ENCODE assay signal across 9 mouse cellular contexts in genomic region chrX:12007832-12008540, GRCm38 (mm10).
DNase-seq lines count a peak whose midpoint lies in the region; ATAC-seq and TF ChIP-seq lines count a peak whose summit lies in the region.
"Had no signal": no experiment of that assay in that cellular context is flagged by ENCODE, and none has a peak within 500 bp of the region (broad histone marks: within the 10 kb centered on the region; RNA-seq: fewer than 3 reads in every experiment).

No protein-coding gene starts in this region.

- no peak for TF ChIP-seq POLR2A in MEL (IDR thresholded peaks at IDR 0.05; ENCODE audit: control insufficient read depth in 1 of 2, insufficient read depth in 1 of 2, low read depth in 1 of 2, low read length in 2 of 2, poor library complexity in 1 of 2)

- H3K9ac ChIP-seq in heart, embryonic 16.5 days (ENCODE audit: low read length) = no peak overlapping the region; the same call in 1 of the 2 replicates
- peak overlapping the region; percentile 72 for H3K9ac ChIP-seq in MEL (ENCODE audit: control insufficient read depth, low read depth, low read length, poor library complexity, severe bottlenecking)
- H3K9ac ChIP-seq in forebrain, postnatal 0 days = no peak overlapping the region
- no peak overlapping the region for H3K9ac ChIP-seq in liver, embryonic 16.5 days (ENCODE audit: low read depth, low read length)

- no peak for TF ChIP-seq EP300 in MEL (IDR thresholded peaks at IDR 0.05; ENCODE audit: low read depth in 1 of 2, low read length in 2 of 2)

- TF ChIP-seq RAD21 in MEL (IDR thresholded peaks at IDR 0.05; ENCODE audit: low read depth, low read length) = no peak

- peaks cover 29% of the 10 kb centered on the region for H3K27me3 ChIP-seq in heart, embryonic 16.5 days (ENCODE audit: control insufficient read depth, insufficient read depth, low read length)
- H3K27me3 ChIP-seq in heart, embryonic 10.5 days (ENCODE audit: insufficient read depth, poor library complexity, severe bottlenecking) = peaks cover 70% of the 10 kb centered on the region
- no peaks in the 10 kb centered on the region for H3K27me3 ChIP-seq in MEL (ENCODE audit: control insufficient read depth in 1 of 2, insufficient read depth in 2 of 2, low read length in 2 of 2)
- H3K27me3 ChIP-seq in forebrain, postnatal 0 days (ENCODE audit: insufficient read depth, low read length) = no peaks in the 10 kb centered on the region
- peaks cover 22% of the 10 kb centered on the region for H3K27me3 ChIP-seq in liver, embryonic 16.5 days (ENCODE audit: control insufficient read depth, insufficient read depth, low read depth, low read length)

- no peak overlapping the region for H3K4me3 ChIP-seq in heart, embryonic 16.5 days (ENCODE audit: low read length)
- H3K4me3 ChIP-seq in heart, embryonic 10.5 days = no peak overlapping the region
- no peak overlapping the region; a peak in 1 of 4 replicates for H3K4me3 ChIP-seq in MEL (ENCODE audit: control insufficient read depth in 1 of 2, insufficient read depth in 1 of 2, low read depth in 2 of 2, low read length in 2 of 2)
- peak overlapping the region; percentile 40; the same call in 1 of the 2 replicates for H3K4me3 ChIP-seq in forebrain, postnatal 0 days (ENCODE audit: low read depth, low read length)
- H3K4me3 ChIP-seq in liver, embryonic 16.5 days (ENCODE audit: low read depth, low read length) = no peak overlapping the region

- H3K27ac ChIP-seq in heart, embryonic 16.5 days (ENCODE audit: low read length) = no peak overlapping the region
- H3K27ac ChIP-seq in heart, embryonic 10.5 days = no peak overlapping the region; the same call in 1 of the 2 replicates
- peak overlapping the region; percentile 73 for H3K27ac ChIP-seq in MEL (ENCODE audit: control insufficient read depth, low read depth, low read length)
- H3K27ac ChIP-seq in forebrain, postnatal 0 days (ENCODE audit: low read depth, low read length) = no peak overlapping the region
- peak overlapping the region; percentile 77; the same call in 1 of the 2 replicates for H3K27ac ChIP-seq in liver, embryonic 16.5 days (ENCODE audit: low read length)
- H3K27ac ChIP-seq: macrophage had no signal

- 31% methylated on average over 11 of the region's 11 CpGs for WGBS in heart, embryonic 16.5 days
- WGBS in heart, embryonic 10.5 days = 8% methylated on average over 11 of the region's 11 CpGs
- 11% methylated on average over 11 of the region's 11 CpGs for WGBS in forebrain, postnatal 0 days
- 20% methylated on average over 11 of the region's 11 CpGs for WGBS in liver, embryonic 16.5 days (ENCODE audit: insufficient replicate concordance)

- H3K9me3 ChIP-seq in heart, embryonic 16.5 days (replicated peaks; ENCODE audit: control insufficient read depth, low read length) = no peaks in the 10 kb centered on the region
- H3K9me3 ChIP-seq in heart, embryonic 10.5 days = no peaks in the 10 kb centered on the region
- H3K9me3 ChIP-seq in MEL (replicated peaks; ENCODE audit: insufficient read depth, low read length) = no peaks in the 10 kb centered on the region
- H3K9me3 ChIP-seq in forebrain, postnatal 0 days (ENCODE audit: low read length) = no peaks in the 10 kb centered on the region
- H3K9me3 ChIP-seq in liver, embryonic 16.5 days (replicated peaks; ENCODE audit: control insufficient read depth, low read length) = no peaks in the 10 kb centered on the region

- H3K79me2 ChIP-seq in MEL (ENCODE audit: control insufficient read depth, insufficient read depth, low read length, poor library complexity) = peaks cover 10% of the 10 kb centered on the region; the same call in 1 of the 2 replicates

- ATAC-seq in heart, embryonic 16.5 days (replicated peaks; ENCODE audit: extremely low read depth, insufficient read depth, low FRiP score) = no peak
- ATAC-seq in forebrain, postnatal 0 days = no peak
- no peak for ATAC-seq in liver, embryonic 16.5 days (ENCODE audit: low read depth)

- no peak for DNase-seq in heart, embryonic 10.5 days (ENCODE audit: low spot score)
- peak; percentile 54 for DNase-seq in MEL (ENCODE audit: low read depth, low spot score)
- peak; percentile 12 for DNase-seq in forebrain, postnatal 0 days
- DNase-seq in thymus, postnatal 36 days = no peak
- no peak for DNase-seq in layer of hippocampus, postnatal 36 days
- no peak for DNase-seq in gastrocnemius, adult 18-20 months (ENCODE audit: low spot score)

- H3K4me2 ChIP-seq in heart, embryonic 16.5 days (ENCODE audit: low read depth, low read length) = peak overlapping the region; percentile 68; the same call in 1 of the 2 replicates
- peak overlapping the region; percentile 72 for H3K4me2 ChIP-seq in forebrain, postnatal 0 days (ENCODE audit: low read depth)
- H3K4me2 ChIP-seq in liver, embryonic 16.5 days (ENCODE audit: low read depth, low read length) = peak overlapping the region; percentile 81

- peaks cover 20% of the 10 kb centered on the region for H3K4me1 ChIP-seq in heart, embryonic 16.5 days (ENCODE audit: control insufficient read depth, insufficient read depth, low read length)
- peaks cover 38% of the 10 kb centered on the region for H3K4me1 ChIP-seq in heart, embryonic 10.5 days
- peaks cover 10 to 18% of the 10 kb centered on the region in 2 experiments for H3K4me1 ChIP-seq in MEL (ENCODE audit: control insufficient read depth in 1 of 2, insufficient read depth in 2 of 2, low read length in 2 of 2)
- no peaks in the 10 kb centered on the region for H3K4me1 ChIP-seq in forebrain, postnatal 0 days (ENCODE audit: insufficient read depth)
- peaks cover 33% of the 10 kb centered on the region for H3K4me1 ChIP-seq in liver, embryonic 16.5 days (ENCODE audit: control insufficient read depth, low read depth, low read length)

- no peaks in the 10 kb centered on the region for H3K36me3 ChIP-seq in heart, embryonic 16.5 days (ENCODE audit: control insufficient read depth, insufficient read depth)
- no peaks in the 10 kb centered on the region for H3K36me3 ChIP-seq in heart, embryonic 10.5 days
- H3K36me3 ChIP-seq in MEL (ENCODE audit: control insufficient read depth in 1 of 2, insufficient read depth in 2 of 2, low read length in 2 of 2) = peaks cover 0 to 14% of the 10 kb centered on the region in 2 experiments; a peak in 2 of 4 replicates
- no peaks in the 10 kb centered on the region for H3K36me3 ChIP-seq in forebrain, postnatal 0 days (ENCODE audit: insufficient read depth)
- no peaks in the 10 kb centered on the region for H3K36me3 ChIP-seq in liver, embryonic 16.5 days (ENCODE audit: control insufficient read depth, insufficient read depth)

- no peak for TF ChIP-seq CTCF in MEL (IDR thresholded peaks at IDR 0.05 in 2 of 3, conservative IDR thresholded peaks at IDR 0.05 in 1 of 3; ENCODE audit: control insufficient read depth in 1 of 3, insufficient read depth in 1 of 3, low read depth in 2 of 3, low read length in 3 of 3, poor library complexity in 1 of 3, severe bottlenecking in 1 of 3)
- TF ChIP-seq CTCF in forebrain, postnatal 0 days (IDR thresholded peaks at IDR 0.05; ENCODE audit: low read depth) = no peak

TF ChIP-seq in MEL, 35 proteins besides CTCF, POLR2A, EP300 and RAD21:
- TF ChIP-seq SMC3 (IDR thresholded peaks at IDR 0.05; ENCODE audit: low read depth, low read length) (no peak), USF2 (IDR thresholded peaks at IDR 0.05; ENCODE audit: borderline replicate concordance in 1 of 2, insufficient read depth in 1 of 2, low read depth in 1 of 2, low read length in 2 of 2) (no peak), TAL1 (IDR thresholded peaks at IDR 0.05; ENCODE audit: low read length) (no peak), KAT2A (conservative IDR thresholded peaks at IDR 0.05; ENCODE audit: low read depth, low read length) (no peak), ZC3H11A (IDR thresholded peaks at IDR 0.05; ENCODE audit: low read depth, low read length) (no peak), MAZ (IDR thresholded peaks at IDR 0.05; ENCODE audit: low read depth, low read length) (no peak), ETS1 (IDR thresholded peaks at IDR 0.05; ENCODE audit: low read depth, low read length) (no peak), MEF2A (IDR thresholded peaks at IDR 0.05; ENCODE audit: extremely low read depth, insufficient replicate concordance, low read depth, low read length, poor library complexity, severe bottlenecking) (no peak)

Comparison
In these comparisons a context has a peak if more than half of its experiments do, and no peak if none do; other contexts are left out.
1. H3K27ac ChIP-seq: peak in MEL (single experiment) and liver, embryonic 16.5 days (single experiment); none in heart, embryonic 16.5 days (single experiment), heart, embryonic 10.5 days (single experiment) and forebrain, postnatal 0 days (single experiment).
2. DNase-seq: peak in MEL (single experiment) and forebrain, postnatal 0 days (single experiment); none in heart, embryonic 10.5 days (single experiment), thymus, postnatal 36 days (0 of 2), layer of hippocampus, postnatal 36 days (0 of 2) and gastrocnemius, adult 18-20 months (single experiment).
3. Peak in every context shown above with its lines, with median percentiles within 50 percentile points of each other: H3K4me2 ChIP-seq.